Mouse (Mus musculus) fat pad, adult 2 months (tissue): ENCODE results near the gene Ap1g2.
A peak's percentile ranks its signal among the peaks of the same experiment; 100 is the strongest.

ENCODE experiments used
- DNase-seq: peaks from one replicate; pipeline ENCODE4 v3.0.0-alpha.2; 2011; ENCODE audit warnings: low read depth, low spot score; ENCODE audit errors: extremely low read depth

The Ap1g2 gene

GRCm38 (mm10) chr14:55113975-55114645 is 7.7 kb upstream of the Ap1g2 start:
- no peak for DNase-seq

DNA sequence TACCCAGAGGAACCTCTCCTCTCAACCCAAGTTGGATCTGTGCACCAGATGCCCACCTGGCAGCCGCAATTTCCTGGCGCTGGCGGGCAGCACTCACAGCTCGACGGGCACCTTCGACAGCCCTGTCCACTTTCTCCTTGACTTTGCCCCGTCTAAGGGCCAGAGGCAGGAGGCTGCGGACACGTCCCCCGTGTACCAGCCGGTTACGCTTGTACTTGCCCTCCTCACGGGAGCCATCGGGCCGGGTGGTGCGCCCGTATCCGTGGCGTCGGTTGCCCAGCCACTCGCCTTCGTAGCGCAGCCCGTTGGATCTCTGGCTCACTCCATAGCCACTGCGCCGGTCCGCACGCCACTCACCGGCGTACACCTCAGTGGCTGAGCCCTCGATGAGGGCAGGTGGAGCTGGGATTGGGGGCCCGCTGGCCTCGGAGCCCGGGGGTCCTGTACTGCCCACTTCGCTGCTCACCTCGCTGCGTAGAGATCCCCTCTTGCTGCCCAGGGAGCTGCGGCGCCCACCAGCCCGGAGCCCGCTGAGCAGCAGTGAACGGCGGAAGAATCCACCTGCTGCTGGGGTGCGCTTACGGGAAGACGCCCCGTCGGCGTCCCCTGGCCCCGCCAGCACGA is 7.1 kb upstream of the Ap1g2 start:
- no peak for DNase-seq

DNA sequence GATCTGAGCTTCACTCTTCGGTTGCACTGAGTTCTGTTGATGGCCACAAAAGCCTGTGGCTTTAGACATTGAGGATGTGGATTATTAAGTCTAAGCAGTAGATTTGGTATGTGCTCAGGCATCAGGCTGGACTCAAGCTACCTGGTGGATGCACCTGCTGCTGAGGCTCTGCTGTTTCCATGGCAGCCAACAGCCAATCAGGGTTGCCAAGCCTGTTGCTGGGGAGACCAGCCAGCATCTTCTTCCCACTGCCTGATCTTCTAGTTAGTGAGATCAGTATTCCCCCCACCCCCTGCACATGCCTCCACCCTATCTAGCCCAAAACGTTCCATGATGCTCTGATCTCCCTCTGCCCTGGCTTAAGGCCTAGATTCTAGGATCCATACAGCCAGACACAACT is 5.3 kb upstream of the Ap1g2 start:
- no peak for DNase-seq

DNA sequence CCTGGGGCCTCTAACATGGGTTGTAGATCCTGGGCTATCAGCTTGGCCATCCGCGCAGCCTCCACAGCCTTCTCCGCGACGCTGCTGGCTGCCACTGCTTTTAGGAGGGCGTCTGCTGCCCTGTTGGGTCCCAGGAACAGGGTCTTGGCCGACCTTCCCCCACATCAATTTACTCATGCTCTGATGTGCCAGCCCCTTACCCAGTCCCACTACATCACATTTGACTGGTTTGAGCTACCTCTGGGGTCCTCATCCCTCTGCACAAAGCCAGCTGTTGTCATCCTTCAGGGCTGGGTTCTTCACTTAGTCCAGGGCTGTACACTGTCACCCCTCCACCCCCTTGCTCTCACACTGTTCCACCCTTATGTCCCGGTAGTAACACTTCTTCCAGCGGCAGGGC is 3.7 kb upstream of the Ap1g2 start:
- no peak for DNase-seq

- no peak for DNase-seq
These were observed 2.9 kb upstream of the Ap1g2 start for GRCm38 (mm10) chr14:55109048-55109873.

DNA sequence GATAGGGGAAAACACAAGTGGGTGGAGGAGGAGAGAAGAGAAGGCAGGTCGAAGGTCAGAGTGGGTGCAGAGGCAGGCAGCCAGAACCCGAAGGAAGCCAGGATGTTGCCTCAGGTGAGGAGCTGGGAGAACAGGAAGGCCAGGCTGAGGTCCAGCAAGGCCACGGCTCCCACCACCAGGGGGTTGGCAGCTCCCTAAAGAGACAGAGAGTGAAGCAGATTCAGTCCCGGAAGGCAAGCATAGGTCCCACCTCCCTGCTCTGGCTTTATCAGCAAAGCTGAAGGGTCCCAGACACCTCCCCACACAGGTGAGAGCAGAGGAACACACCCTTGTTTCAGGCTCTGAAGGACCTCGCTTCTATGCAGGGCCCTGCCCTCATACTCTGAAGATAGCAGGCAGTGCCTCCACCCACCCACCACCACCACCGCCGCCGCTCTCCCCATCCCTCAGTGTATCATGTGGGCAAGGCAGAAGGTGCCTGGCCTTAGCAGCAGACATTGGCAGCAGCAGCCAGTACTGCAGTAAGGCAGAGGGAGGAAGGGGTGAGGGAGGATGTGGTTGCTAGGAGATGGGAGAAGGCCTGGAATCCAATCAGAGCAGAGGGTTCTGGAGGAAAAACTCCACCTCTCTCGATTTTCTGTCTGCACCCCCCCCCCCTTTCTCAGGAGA is 1.9 kb upstream of the Ap1g2 start:
- DNase-seq: no peak

- no peak for DNase-seq
These were observed 597 bp upstream of the Ap1g2 start for GRCm38 (mm10) chr14:55106990-55107389.

GRCm38 (mm10) chr14:55105386-55105785 is 1.0 kb downstream of the Ap1g2 start:
- no peak for DNase-seq

DNA sequence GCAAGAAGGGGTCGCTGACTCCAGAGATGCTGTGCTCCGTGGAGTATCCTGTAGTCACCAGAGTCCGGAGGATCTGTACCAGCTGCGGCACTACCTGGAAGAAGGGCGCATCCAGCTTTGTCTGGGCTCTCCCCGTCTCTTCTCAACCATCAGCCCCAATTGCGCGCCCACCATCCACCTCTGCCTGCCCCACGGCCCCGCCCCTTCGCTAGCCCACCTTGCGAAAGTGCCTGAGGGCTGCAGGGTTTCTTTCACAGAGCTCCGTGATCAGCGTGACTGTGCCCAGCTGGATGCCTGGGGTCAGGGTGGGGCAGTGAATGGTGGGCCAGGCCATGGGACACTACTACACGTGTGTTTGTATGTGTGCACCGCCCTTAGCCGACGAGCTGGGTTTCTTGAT is 2.0 kb downstream of the Ap1g2 start:
- no peak for DNase-seq

GRCm38 (mm10) chr14:55102253-55102785 is 4.1 kb downstream of the Ap1g2 start:
- DNase-seq: no peak

- DNase-seq: no peak
These were observed 4.8 kb downstream of the Ap1g2 start for GRCm38 (mm10) chr14:55101592-55101991.

- no peak for DNase-seq
These were observed 8.3 kb downstream of the Ap1g2 start for GRCm38 (mm10) chr14:55098067-55098466.

DNA sequence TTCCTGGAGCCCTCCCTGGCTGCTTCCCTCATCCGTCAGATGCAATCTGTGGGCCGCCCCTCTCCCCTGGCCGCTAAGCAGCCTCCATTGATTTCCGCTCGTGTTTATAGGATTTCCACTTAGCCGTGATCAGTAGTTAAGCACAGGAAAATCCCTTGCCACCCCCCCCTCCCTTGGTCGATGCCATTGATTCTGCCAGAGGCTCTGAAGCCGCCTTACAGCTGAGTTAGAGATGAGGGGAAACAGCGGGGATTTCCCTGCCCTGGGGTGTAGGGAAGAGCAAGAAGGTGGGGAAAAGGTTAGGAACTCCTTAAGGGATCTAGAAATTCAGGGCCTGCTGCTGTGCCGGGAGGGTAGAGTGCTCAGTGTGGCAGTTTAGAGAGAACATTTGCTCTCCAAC is 8.7 kb downstream of the Ap1g2 start:
- DNase-seq: no peak

DNA sequence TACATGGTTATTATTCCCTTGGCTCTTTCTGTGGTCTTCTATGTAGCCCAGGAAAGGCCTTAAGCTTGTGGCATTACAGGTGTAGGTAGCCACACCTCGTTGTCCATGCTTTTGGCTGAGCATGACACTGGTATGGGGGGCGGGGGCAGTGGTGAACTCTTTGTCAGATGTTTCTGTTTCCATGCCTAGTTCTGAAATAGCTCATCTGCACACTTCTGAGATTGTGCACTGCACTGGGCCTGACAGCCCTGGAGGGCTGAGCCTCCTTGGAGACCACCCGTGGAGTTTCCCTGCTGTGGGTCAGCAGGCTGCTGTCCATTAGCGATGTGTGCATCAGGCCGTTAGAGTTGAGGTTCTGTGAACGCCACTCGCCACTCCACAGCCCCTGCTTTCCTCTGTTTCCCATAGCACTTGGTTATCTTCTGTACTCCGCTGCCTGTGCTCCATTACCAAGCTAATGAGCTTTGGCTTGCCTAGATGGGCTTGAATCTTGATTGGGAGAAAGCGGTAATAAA is 9.8 kb downstream of the Ap1g2 start:
- DNase-seq: no peak

DNA sequence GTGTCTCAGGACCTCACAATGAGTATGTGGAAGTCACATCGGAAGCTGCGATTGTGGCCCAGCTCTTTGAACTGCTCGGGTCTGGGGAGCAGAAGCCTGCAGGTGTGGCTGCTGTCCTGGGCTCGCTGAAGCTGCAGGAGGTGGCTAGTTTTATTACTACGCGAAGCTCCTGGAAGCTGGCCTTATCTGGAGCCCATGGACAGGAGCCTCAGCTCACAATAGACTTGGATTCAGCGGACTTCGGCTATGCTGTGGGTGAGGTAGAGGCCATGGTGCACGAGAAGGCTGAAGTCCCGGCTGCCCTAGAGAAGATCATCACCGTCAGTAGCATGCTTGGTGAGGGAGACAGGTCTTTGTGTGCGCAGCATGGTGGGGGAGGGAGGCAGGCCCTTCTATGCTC is 10.7 kb downstream of the Ap1g2 start:
- DNase-seq: no peak

DNA sequence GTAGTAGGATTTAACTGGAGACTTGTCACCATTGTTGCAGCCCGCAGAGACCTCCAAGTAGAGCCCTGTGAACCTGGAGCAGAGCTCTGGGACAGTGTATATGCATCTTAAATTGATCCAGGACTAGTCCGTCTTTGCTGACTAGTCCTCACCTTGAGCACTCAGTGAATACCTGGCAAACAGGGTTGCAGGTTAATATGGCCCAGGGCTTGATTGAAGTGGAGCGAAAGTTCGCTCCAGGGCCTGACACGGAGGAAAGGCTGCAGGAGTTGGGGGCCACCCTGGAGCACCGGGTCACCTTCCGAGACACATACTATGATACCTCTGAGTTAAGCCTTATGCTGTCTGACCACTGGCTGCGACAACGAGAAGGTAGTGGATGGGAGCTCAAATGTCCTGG is 11.1 kb downstream of the Ap1g2 start:
- no peak for DNase-seq

DNA sequence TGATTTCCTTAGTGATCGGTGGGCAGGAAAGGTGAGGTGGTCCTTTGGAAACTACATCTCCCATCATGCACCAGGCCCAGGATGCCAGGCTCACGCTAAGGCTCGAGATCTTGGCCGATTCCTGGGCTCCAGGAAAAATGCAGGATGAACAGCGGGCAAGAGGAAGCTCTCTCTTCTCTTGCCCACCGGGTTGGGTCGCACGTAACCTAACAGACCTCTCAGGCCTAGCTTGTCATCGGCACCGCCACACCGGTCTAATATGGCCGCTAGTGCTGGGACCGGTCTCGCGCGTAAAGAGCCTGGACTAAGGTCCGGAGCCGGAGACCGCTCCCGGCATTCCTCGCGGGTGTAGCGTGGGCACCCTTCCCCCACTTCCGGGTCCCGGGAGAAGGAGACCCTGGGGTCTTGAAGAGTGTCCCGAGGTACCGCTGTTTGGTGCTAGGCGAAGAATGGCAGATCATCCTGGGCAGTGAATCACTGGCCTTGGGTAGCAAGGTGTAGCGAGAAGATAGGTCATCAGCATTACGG is 11.6 kb downstream of the Ap1g2 start, which contains the start of gene Thtpa:
TSS of gene Thtpa (plus strand) at position 81 of the 528 bp plus-strand sequence.
- DNase-seq: no peak

DNA sequence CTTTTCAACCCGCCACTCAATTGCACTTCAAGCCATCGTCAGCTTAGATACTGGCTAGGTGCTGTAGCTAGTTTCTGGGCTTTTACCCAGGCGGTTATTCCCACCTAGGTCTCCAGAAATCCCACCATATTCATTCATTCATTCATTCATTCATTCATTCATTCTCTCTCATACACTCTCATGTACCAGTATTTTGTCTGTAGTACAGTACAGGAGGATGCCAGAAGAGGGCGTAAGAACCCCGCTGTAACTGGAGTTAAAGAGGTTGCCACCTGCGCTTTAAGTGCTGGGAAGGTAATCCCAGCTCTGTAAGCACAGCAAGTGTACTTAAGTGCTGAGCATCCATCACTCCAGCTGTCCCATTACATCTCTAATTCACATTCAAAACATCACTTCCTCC is 12.5 kb downstream of the Ap1g2 start:
- no peak for DNase-seq

- peak; percentile 63 for DNase-seq
These were observed 14.3 kb downstream of the Ap1g2 start, which contains the start of gene Zfhx2 for GRCm38 (mm10) chr14:55092011-55092577. Gene Zfhx2 (minus strand): TSS chr14:55092324.

- no peak for DNase-seq
These were observed 15.1 kb downstream of the Ap1g2 start for GRCm38 (mm10) chr14:55091209-55091865.
